Mouse (Mus musculus) megakaryocyte, embryonic 14.5 days (primary cell): Measurements from ENCODE around the gene Mapkapk5. TPM values are rescaled to one million over a fixed set of nuclear protein-coding genes. Genes with fewer than 3 reads are reported as not detected.

ENCODE experiments used
- H3K27me3 ChIP-seq: replicated peaks from 2 replicates; pipeline ENCODE3; 2012; ENCODE audit warnings: inconsistent platforms
- H3K36me3 ChIP-seq: replicated peaks from 2 replicates; pipeline ENCODE3; 2012; ENCODE audit warnings: low read length, inconsistent platforms, mixed read lengths
- H3K4me1 ChIP-seq: 2 replicates; pipeline ENCODE4 v1.6.1; 2012; ENCODE audit warnings: inconsistent platforms
- H3K4me3 ChIP-seq: replicated peaks from 2 replicates; pipeline ENCODE3; 2012; ENCODE audit warnings: moderate library complexity, mild to moderate bottlenecking, inconsistent platforms
- H3K9me3 ChIP-seq: 2 replicates; pipeline ENCODE4 v1.6.1; 2012; ENCODE audit warnings: inconsistent platforms
- FLI1 ChIP-seq: IDR thresholded peaks from 2 replicates; pipeline ENCODE4 v1.6.1; 2012; ENCODE audit warnings: low read length, inconsistent platforms, mixed read lengths
- GATA1 ChIP-seq: IDR thresholded peaks from 3 replicates; pipeline ENCODE4 v1.6.1; 2012; ENCODE audit warnings: mixed read lengths, low read length, inconsistent platforms, borderline replicate concordance
- polyA plus RNA-seq: library from polyadenylated mRNA; stranded (reverse); fragments of >175 nt; gene quantifications from 2 replicates; pipeline ENCODE4 v1.2.3, GENCODE M21; 2012; ENCODE audit warnings: low replicate concordance; ENCODE audit not compliant: insufficient read depth

Gene Mapkapk5
- polyA plus RNA-seq, 1 experiment, result 85.9 TPM

GRCm38 (mm10) chr5:121585699-121586098 is 40.0 kb upstream of the Mapkapk5 start:
- H3K4me1 ChIP-seq, result peaks cover 96% of the 10 kb centered on the region

GRCm38 (mm10) chr5:121585005-121585404 is 39.3 kb upstream of the Mapkapk5 start:
- H3K4me3 ChIP-seq, result no peak overlapping the region
- TF ChIP-seq FLI1 (no peak), GATA1 (no peak)
- H3K36me3 ChIP-seq, result peaks cover 57% of the 10 kb centered on the region
- peaks cover 89% of the 10 kb centered on the region for H3K4me1 ChIP-seq
- H3K27me3 ChIP-seq, result no peaks in the 10 kb centered on the region
- H3K9me3 ChIP-seq, result no peaks in the 10 kb centered on the region

More at GRCm38 (mm10) chr5:121585699-121586098, 40.0 kb upstream of the Mapkapk5 start:
- no peak for TF ChIP-seq FLI1
- TF ChIP-seq GATA1, result no peak
- Histone ChIP-seq H3K36me3 (peaks cover 57% of the 10 kb centered on the region), H3K9me3 (no peaks in the 10 kb centered on the region), H3K27me3 (no peaks in the 10 kb centered on the region), H3K4me3 (peak overlapping the region; percentile 68)

GRCm38 (mm10) chr5:121583765-121584501 is 38.2 kb upstream of the Mapkapk5 start:
- H3K4me1 ChIP-seq, result peaks cover 80% of the 10 kb centered on the region
- no peaks in the 10 kb centered on the region for H3K9me3 ChIP-seq
- TF ChIP-seq GATA1, result no peak
- TF ChIP-seq FLI1, result 0 out of 2 replicates have a peak, but pooled peaks have one; percentile 39
- no peaks in the 10 kb centered on the region for H3K27me3 ChIP-seq
- peak overlapping the region; percentile 89 for H3K4me3 ChIP-seq
- H3K36me3 ChIP-seq, result peaks cover 59% of the 10 kb centered on the region

GRCm38 (mm10) chr5:121581945-121582344 is 36.2 kb upstream of the Mapkapk5 start:
- TF ChIP-seq GATA1 (no peak), FLI1 (no peak)
- Histone ChIP-seq H3K27me3 (no peaks in the 10 kb centered on the region), H3K36me3 (peaks cover 62% of the 10 kb centered on the region), H3K4me1 (peaks cover 64% of the 10 kb centered on the region), H3K9me3 (no peaks in the 10 kb centered on the region), H3K4me3 (no peak overlapping the region)

- Histone ChIP-seq H3K4me1 (peaks cover 24% of the 10 kb centered on the region), H3K9me3 (no peaks in the 10 kb centered on the region), H3K4me3 (no peak overlapping the region), H3K27me3 (no peaks in the 10 kb centered on the region), H3K36me3 (peaks cover 100% of the 10 kb centered on the region)
- no peak for TF ChIP-seq GATA1
- no peak for TF ChIP-seq FLI1
Measured at GRCm38 (mm10) chr5:121576927-121577488, 31.3 kb upstream of the Mapkapk5 start.

GRCm38 (mm10) chr5:121575867-121576266 is 30.2 kb upstream of the Mapkapk5 start:
- no peaks in the 10 kb centered on the region for H3K27me3 ChIP-seq
- H3K4me1 ChIP-seq, result peaks cover 12% of the 10 kb centered on the region
- no peaks in the 10 kb centered on the region for H3K9me3 ChIP-seq
- H3K4me3 ChIP-seq, result no peak overlapping the region
- peaks cover 100% of the 10 kb centered on the region for H3K36me3 ChIP-seq
- TF ChIP-seq GATA1 (no peak), FLI1 (no peak)

GRCm38 (mm10) chr5:121574145-121574544 is 28.4 kb upstream of the Mapkapk5 start:
- Histone ChIP-seq H3K4me3 (no peak overlapping the region), H3K36me3 (peaks cover 100% of the 10 kb centered on the region), H3K4me1 (peaks cover 11% of the 10 kb centered on the region), H3K27me3 (no peaks in the 10 kb centered on the region), H3K9me3 (no peaks in the 10 kb centered on the region)
- no peak for TF ChIP-seq GATA1
- TF ChIP-seq FLI1, result no peak

GRCm38 (mm10) chr5:121570787-121571186 is 25.1 kb upstream of the Mapkapk5 start:
- H3K4me1 ChIP-seq, result 0 out of 2 replicates have a peak, but pooled peaks cover 1% of the 10 kb centered on the region
- H3K9me3 ChIP-seq, result no peaks in the 10 kb centered on the region
- H3K4me3 ChIP-seq, result no peak overlapping the region
- H3K36me3 ChIP-seq, result peaks cover 99% of the 10 kb centered on the region
- H3K27me3 ChIP-seq, result no peaks in the 10 kb centered on the region
- no peak for TF ChIP-seq FLI1
- no peak for TF ChIP-seq GATA1

- Histone ChIP-seq H3K4me3 (no peak overlapping the region), H3K4me1 (peaks cover 6% of the 10 kb centered on the region), H3K9me3 (no peaks in the 10 kb centered on the region), H3K36me3 (peaks cover 91% of the 10 kb centered on the region), H3K27me3 (no peaks in the 10 kb centered on the region)
- TF ChIP-seq GATA1, result no peak
- no peak for TF ChIP-seq FLI1
Measured at GRCm38 (mm10) chr5:121569881-121570420, 24.2 kb upstream of the Mapkapk5 start.

- Histone ChIP-seq H3K4me3 (no peak overlapping the region), H3K4me1 (peaks cover 14% of the 10 kb centered on the region), H3K27me3 (no peaks in the 10 kb centered on the region), H3K9me3 (no peaks in the 10 kb centered on the region), H3K36me3 (peaks cover 53% of the 10 kb centered on the region)
- TF ChIP-seq GATA1 (no peak), FLI1 (no peak)
Measured at GRCm38 (mm10) chr5:121566035-121566681, 20.5 kb upstream of the Mapkapk5 start.
